Mouse (Mus musculus) left cerebral cortex, postnatal 10 days (tissue): ENCODE measurements at regions not wholly inside any gene's neighbourhood (a gene's known extent, or its start where the extent isn't known, plus 50 kb on each side); places are given as distances from the start of the nearest gene placed in this dataset.
A peak's percentile ranks its signal among the peaks of the same experiment; 100 is the strongest.

Source experiments
- DNase-seq, 2 experiments: peaks; one replicate each; pipeline ENCODE4 v3.0.0; 2021 to 2022; ENCODE audit warnings: low spot score in 2 of 2, mixed read lengths in 1 of 2; ENCODE audit errors: extremely low spot score in 1 of 2
- intact Hi-C: fragments of 180-260 bp; cut with DNase I; formaldehyde crosslinking; loops from one replicate; pipeline ENCODE4 v1.15.1; 2025

DNA sequence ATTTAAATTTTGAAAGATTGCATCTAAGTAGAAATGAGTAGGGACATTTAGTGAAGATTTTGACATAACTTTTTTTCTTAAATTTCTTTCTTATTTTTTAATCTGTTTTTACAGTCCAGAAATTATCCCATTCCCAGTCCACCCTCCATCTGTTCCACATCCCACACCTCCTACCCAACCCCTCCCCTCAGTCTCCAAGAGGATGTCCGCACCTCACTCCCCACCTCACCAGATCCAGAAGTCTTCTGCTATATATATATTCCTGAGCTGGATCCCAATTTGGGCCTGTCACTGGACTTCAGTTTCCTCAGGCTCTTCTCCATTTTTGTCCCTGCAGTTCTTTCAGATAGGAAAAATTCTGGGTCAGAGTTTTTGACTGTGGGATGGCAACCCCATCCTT, 3879.6 kb upstream of the Gm7489 start:
- intact Hi-C loops, result no loop called here
- no peak for DNase-seq

DNA sequence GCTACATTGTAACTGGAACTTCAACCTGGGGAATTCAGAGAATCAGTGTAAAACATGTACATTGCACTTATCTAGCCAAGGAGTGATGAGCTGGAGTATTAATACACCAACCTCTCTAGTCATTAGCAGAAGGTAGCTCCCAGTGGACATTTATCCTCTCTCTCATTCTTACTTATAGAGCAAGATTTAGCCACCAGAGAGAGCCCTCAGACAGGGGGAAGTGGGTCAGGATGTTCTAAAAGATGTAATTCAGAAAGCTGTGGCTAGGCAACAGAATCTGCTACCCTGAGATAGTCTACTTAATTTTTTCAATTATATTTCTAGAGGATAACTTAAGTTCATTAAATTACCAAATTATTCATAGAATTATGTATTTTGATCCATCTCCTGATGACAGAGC, 3838.1 kb upstream of the Gm7489 start:
- intact Hi-C loops, result no loop called here
- DNase-seq, result no peak

DNA sequence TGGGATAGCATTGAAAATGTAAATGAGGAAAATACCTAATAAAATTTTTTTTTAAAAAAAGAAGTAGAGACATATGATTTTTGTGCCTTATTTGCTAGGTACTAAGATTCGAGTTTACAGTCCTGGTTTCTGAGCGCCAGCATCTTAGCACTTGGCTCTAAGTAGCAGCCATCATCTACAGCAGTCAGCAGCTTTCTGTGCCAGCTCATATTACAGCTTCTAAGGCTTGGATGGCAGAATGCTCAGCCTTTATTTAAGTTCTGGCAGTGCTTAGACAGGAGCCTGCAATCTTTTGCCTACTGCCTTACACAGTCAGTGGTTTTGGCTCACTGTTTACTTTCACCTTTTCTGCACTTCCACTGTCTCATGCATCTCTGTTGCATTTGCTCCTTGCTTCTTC, 3831.2 kb upstream of the Gm7489 start:
- intact Hi-C loops, result no loop called here
- peak in 1 of 2 experiments; percentile 6 for DNase-seq

DNA sequence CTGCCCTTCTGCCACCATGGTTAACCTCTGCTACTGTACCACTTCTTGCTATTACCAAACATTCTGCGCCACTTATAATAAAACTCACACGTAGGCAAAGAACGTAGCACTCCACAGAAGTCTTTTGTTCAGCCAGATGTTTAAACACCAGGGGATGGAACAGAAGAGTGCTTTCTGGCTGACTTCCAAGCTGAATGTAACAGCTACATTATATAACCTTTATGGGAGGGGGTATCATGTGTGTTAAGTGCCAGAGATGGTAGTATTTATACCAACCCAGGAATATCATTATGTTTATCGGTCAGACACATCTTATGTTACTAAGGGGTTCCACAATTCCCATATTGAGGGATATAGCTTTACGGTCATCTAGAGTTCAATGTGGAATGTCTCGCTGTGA, 3830.8 kb upstream of the Gm7489 start:
- DNase-seq, result no peak
- intact Hi-C loops, result no loop called here

DNA sequence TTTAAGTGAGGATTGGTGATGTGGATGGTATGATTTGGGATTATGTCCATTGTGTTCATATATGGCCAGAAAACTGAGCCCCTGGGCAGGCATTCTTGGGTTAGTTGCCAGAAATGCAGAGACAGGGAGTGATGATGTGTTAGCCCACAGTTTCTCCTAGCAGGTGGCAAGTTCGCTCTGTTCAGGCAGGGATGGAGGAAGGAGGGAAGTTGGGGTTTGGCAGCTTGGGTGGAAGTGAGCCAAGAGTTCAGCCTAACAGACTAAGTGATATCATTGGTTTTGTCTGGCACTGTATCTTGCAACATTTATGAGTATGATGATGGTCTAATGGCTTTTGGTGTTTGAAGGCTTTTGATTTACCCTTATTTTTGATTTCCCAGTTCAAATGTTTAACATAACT, 3806.5 kb upstream of the Gm7489 start:
- intact Hi-C loops, result no loop called here

DNA sequence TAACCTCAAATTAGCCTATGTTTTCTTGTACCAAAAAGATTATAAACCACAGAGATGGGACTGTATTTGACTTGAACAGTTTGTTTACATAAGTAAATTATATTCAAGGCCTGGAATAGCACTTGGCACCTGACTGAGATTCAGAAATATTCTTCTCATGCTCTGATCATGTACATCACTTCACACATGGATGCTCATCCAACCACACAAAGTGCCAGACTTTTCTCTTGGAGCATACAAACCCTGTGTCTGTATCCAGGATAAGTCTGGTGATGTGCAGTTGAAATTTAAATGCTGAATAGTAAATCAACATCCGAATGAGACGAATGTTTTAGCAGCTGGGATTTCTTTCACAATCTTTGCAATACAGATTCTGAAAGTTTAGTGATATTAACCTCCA, 3802.3 kb upstream of the Gm7489 start:
- intact Hi-C loops, result no loop called here
- DNase-seq, result peak in 1 of 2 experiments; percentile 2

More for the DNA sequence above, 3806.5 kb upstream of the Gm7489 start:
- no peak for DNase-seq

DNA sequence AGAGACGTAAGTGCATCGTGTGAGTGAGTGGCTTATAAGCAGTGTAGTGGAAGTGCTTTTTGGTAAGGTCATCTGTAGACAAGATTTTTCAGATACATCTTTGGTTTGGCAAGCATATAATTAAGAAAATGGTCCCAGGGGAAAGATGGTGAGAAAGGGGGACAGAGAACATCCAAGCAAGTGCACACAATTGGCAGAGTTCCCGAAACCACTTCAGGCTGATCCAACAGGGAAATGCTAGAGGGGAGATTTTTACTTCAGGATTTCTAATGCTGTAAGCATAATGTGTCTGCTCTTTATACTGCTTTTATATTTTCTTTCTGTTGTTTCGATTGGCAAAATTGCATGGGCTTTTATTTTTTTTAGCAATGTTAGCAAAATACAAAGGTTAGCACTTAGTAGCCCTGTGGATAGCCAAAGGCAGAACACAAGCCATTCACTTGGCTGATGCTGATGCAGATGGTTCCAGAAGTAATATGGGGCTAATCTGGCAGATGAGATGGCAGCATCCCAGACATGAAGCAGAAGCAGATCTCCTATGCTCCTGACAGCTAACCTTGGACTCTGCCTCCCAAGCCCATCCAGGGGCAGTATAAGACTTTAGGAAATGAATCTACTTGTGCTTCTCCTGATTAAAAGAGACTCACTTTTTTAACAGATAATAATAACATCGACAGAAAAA, 3782.0 kb upstream of the Gm7489 start:
- DNase-seq, result peak in 1 of 2 experiments; percentile 1
- intact Hi-C loops, result no loop called here

DNA sequence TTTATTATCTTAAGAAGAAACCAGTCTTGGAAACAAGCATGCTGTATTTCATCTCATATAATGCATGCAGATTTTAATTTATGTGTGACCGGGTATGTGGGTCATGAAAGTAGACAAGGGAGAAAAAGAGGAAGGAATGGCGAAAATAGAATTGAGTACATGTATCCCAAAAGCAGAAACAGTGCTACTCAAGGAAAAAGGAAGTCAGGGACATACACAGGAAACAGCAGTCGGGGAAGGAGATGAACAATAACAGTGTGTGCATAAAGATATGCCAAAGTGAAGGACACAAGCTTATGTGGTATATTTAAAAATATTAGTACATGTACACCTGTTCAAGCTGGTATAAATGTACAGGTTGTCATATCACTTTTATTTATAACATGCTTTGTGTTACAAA, 3775.8 kb upstream of the Gm7489 start:
- no peak for DNase-seq
- intact Hi-C loops, result no loop called here

DNA sequence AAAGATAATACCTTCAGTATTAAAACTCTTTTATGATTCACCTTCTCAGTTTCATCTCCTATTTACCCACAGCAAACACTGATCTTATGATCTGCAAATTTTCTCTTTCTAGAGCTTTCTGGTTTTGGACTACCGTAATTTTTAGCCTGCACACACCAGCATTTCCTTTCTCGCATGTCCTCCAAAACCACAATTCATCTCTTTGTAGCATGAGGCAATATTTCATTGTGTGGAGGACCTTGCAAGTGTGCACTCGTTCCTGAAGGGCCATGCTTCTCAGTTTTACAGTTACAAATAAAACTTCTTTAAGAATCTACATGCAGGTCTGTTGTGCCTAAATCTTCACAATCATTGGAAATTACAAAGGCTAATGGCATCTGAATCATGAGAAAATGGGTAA, 3730.8 kb upstream of the Gm7489 start:
- no peak for DNase-seq
- intact Hi-C loops, result no loop called here

DNA sequence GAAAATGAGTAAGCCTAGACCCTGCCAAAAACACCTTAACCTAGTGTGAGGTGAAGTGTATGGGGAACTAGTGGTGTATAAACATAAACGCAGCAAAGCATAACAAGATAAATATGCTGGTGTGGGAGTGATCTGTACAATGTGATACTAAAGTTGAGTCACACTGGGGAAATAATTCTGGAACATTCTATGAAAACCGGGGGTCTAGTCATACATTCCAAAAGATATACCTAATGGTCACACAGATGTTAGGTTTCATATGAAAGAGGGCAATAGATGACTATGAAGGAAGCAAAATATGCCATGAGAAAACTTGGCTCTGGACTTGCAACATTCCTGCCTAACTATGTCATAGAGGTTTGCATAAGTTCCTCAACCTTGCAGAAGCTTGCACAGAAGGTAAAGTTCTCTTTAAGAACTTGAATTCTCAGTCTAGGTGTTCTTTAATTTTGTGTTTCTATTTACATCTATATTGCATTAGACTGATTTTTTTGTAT, 3712.4 kb upstream of the Gm7489 start:
- no peak for DNase-seq
- intact Hi-C loops, result no loop called here

DNA sequence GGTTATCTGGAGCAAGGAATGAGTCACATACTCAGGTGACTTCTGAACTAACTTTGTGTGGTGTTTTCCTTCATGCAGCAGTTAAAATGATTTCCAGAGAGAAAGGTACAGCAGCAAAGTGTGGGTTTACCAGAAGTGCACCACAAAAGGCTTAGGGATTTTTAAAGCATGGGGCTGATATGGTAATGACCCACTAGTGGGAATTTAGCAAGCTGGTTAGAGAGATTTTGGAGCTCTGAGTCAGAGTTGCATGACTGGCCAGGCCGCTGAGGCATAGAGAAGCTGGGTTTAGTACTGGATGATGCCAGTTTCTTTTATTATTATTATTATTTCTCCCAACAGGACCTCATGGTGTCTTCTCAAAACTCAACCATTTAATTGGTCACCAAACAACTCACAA, 3701.5 kb upstream of the Gm7489 start:
- intact Hi-C loops, result no loop called here
- DNase-seq, result no peak
